Mouse (Mus musculus) gastrocnemius, postnatal 25 days (tissue): ENCODE data around the gene Pex26. TPM values are rescaled to one million over a fixed set of nuclear protein-coding genes. Genes with fewer than 3 reads are reported as not detected.

Experiments used
- DNase-seq: peaks from one replicate; pipeline ENCODE4 v3.0.0; 2022
- total RNA-seq, 2 experiments: library from RNA; stranded (reverse); gene quantifications; 1 replicate in 1 of 2; 2 replicates in 1 of 2; pipeline ENCODE4 v1.2.3; 2021

The Pex26 gene
- total RNA-seq, 2 experiments from 2014 or later: 2.8 TPM

GRCm38 (mm10) chr6:121209584-121209983 is 26.1 kb downstream of the Pex26 start:
- no peak for DNase-seq

DNA sequence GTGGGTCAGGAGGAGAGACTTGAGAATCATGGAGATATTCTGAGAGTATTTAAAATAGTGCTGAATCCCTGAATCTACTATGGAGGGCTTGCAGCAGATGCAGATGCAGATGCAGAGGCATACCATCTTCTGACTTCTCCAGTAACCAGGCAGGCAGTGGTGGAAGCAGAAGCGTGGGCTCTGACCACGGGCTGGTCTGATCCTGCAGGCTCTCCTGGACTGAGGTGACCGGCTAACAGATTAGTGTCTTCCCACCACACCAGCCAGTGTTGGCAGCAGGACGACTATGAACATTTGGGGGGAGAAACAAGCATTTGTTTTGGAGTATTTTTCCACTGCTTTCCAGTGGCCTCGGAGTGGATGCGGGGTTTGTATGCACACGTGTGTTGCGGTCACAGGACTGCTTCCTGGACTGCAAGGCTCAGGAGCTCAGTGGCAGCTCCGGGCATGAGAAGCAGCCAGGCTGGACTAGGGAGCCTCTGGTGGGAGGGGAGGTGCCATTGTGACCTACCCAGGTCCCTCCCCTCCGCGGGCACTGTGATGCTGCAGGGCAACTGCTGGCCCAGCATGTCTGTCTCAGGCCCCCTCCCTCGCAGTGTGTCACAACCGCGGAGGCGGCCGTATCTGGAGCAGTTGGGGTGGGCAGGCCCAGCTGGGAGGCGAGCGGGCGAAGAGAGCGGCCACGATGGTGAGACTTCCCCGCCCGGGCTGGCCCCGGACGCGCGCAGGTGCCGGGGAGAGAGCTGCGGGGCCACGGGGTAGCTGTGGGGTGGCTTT is 26.9 kb downstream of the Pex26 start, which contains the start of gene Tuba8:
Gene Tuba8 (plus strand): TSS at position 548 of the 777 bp plus-strand sequence.
- DNase-seq: peak; percentile 86

GRCm38 (mm10) chr6:121210926-121211289 is 27.4 kb downstream of the Pex26 start:
- DNase-seq: no peak

DNA sequence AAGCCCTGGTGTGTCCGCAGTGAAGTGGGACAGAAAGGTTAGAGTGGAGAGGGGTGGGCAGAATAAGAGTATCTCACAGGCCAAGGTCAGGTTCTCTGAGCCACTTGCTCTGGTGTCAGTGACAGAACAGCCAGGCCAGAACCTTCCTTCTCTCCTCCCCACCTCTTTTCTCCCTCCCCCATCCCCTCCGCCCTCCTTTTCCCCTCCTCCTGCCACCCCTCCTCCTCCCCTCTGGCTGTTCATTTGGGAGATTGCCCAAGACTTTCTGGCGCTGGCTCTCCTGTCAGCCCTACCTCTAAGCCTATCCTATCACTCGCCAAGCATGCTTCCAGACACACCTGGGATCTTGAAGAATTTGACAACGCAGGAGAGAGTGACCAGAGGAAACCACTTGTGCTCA is 28.3 kb downstream of the Pex26 start:
- DNase-seq: peak; percentile 76

DNA sequence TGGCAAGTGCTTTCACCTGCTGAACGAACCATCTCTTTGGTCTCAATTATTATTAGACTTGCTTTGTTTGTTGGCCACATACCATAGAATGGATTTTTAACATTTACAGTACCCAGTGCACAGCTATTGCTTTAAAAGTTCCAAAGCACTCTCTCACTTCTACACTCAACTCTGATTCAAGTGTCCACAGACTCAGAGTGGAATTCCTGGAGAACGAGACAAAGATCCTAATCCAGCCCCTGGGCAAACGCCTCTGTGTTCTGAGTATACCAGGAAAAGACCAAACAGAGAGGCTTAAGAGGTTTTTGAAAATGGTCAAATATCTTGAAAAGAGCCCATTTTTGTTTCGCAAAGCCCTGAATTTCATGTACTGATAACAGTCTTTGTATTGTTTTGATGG is 29.5 kb downstream of the Pex26 start:
- DNase-seq: no peak

DNA sequence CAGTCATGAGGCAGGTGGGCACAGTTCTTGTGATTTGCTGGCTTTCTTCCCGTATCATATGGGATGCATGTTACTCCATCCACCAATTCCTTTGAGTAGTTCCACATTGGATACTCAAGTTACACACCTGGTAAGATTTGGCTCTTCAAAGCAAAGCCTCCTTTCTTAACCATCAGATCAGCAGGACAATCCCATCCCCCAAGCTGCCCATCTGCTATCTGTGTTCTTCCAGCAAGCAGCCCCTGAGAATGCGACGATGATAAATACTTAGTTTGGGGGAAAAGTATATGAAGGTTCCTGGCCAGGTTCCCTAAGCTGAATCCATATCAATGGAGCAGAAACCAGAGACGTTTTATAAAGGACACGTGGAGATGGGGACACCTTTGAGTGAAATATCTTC is 30.8 kb downstream of the Pex26 start:
- no peak for DNase-seq

GRCm38 (mm10) chr6:121214667-121215330 is 31.3 kb downstream of the Pex26 start:
- DNase-seq: no peak

GRCm38 (mm10) chr6:121215336-121215735 is 31.9 kb downstream of the Pex26 start:
- DNase-seq: no peak

- DNase-seq: no peak
Observed at GRCm38 (mm10) chr6:121215896-121216295, 32.4 kb downstream of the Pex26 start.

DNA sequence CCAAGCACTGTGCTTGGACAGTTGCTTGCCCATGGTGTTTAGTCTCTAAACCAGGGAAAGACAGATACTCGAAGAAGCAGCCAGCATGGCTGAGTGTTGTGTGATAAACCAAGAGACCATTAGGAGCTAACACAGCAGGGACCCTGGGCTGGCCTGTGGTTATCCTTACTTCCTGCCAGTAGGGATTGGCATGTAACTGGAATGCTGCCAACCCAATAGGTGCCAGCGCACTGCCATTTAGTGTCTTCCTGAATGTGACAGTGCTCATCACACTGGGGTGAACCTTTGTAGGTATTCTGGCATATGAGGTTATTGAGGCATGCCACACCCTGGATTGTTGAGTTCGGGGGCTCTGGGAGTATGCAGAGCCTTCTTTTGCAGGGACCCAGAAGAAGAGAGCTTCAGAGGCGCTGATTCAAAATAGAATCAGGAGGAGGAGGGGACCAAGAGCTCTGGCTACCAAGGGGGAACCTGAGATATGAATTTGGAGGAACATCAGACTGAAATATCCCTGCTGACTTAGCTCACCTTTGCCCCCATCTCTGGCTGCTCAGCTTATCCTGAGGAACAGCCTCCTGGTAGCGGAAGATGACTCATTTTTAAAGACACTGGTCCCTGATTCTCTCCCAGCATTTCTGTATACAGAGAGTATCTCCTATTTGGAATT is 33.3 kb downstream of the Pex26 start:
- peak; percentile 53 for DNase-seq

DNA sequence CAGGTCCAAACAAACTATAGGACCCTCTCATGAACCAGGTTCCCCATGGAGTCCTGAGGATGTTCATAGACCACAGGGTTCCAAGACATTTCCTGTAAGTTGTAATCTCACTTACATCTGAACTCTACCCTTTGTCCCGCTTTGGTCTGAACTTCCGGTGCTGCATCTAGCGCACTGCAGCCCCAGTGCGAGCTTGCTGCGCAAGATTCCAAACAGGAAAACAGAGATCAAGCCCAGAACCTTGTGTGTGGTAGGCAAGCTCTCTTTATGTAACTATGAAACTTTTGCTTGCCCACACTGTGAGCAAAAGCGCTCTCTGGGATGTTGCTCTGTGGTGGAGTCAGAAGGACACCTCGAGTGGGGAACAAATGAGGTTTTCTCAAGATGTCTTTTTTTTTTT is 34.5 kb downstream of the Pex26 start:
- no peak for DNase-seq

DNA sequence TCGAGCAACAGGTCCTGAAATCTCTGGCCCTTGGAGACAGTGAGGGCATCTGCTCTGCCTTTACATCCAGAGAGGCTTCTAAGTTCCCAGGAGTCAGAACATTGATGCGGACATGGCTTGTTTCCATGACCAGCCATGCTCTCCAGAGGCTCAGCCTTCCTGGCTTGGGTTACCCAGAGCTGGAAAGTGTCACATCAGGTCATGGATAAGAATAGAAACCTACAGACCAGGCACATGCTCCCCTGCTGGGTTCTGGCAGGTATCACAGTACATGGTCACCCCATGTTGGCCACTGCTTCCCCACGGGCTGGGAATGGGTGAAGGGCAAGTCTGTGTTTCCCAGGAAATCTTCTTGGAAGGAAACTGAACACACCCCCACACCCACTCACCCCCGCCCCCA is 35.9 kb downstream of the Pex26 start:
- peak; percentile 67 for DNase-seq

DNA sequence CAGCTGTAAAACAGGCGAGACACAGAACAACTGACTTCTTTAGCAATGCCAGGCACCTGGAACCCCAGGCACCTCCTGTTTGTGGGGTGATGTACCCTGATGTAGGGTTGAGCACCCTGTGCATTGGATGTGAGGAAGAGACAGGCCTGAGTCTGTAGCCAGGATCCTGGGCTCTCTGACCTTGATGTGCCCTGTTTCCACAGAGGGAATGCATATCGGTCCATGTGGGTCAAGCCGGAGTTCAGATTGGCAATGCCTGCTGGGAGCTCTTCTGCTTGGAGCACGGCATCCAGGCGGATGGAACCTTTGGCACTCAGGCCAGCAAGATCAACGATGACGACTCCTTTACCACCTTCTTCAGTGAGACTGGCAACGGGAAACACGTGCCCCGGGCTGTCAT is 36.7 kb downstream of the Pex26 start:
- DNase-seq: peak; percentile 26

DNA sequence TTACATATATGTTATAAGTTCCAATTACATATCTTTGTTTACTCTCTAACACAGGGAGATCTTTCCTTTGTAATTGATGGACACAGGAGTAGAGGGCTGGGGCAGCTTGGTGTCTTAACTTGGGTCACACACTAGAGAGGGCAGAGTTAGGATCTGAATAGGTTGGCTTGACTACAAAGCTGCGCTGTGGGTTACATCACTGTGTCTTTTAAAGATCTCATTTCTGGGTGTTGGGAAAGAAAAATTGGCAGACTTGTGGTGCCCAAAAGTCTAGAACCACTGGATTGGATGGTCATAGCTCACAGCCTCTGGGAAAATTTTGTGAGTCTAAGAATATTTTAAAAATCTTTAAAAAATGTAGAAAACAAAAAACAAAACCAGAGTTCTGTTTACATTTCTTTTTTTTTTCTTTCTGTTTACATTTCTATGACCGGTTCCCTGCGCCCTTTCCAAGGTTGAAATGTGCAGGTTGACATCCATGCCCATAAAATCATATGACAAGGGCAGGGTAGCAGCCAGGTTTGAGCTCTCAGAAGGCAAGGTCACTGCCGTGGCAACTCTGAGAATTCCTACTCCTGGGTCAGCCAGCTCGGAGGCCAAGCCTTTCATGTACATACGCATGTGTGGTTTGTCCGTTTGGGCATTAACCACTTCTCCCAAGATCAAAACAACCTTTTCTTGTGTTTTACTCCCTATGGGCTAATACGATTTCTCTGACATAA is 38.6 kb downstream of the Pex26 start:
- no peak for DNase-seq

- DNase-seq: no peak
Observed at GRCm38 (mm10) chr6:121223001-121223400, 39.5 kb downstream of the Pex26 start.

DNA sequence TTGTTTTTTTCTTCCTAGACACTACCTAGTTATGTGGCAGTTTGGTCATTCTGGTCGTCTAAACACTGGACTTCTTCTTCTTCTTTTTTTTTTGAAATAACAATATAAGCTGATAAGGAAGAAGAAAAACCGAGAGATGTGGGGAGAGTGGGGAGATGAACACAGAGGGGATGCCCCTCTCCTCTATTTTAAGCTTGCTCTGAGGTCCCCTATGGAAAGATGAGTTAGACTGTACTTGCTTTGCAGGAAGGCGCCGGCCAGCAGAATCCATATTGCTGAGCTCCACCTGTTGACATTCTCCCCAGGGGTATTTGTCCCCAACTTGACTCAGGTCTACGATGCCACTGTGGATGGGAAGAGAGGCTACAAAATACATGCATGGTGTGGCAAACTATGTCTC is 40.6 kb downstream of the Pex26 start:
- DNase-seq: no peak

DNA sequence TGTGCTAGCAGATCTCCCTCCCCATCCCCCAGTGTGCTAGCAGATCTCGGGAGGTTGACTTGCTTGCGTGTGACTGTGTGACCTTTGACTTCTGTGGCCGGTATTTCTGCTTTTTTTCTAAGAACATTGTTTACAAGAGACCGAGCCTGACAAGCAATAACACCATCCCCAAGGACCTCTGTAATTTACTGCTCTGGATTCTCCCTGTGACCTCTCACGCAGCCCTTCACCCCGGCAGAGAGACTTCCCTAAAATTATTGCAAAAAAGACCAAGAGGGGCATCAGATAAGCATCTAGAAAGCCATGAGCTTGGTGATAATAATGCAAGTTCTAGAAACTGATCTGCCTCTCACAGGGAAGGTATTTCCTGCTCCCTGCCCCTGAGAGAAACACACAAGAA is 41.5 kb downstream of the Pex26 start:
- DNase-seq: no peak

DNA sequence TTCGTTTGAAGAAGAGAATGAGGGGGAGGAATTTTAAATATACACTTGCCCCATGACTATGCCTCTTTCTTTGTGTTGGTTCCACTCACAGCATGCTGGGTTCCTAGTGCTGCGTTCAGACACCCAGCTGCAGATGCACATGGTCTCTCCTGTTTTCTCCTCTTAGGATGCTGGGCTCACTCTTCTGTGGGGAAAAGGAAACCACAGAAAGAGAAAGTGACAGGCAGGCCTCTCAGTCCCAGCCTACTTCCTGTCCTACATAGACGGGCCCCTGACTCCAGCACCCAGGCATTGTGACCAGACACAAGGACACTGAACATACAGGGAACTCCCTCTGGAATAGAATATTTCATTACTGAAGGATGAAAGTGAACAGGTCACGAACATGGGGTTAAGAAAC is 42.6 kb downstream of the Pex26 start:
- DNase-seq: no peak

- no peak for DNase-seq
Observed at GRCm38 (mm10) chr6:121226744-121227143, 43.3 kb downstream of the Pex26 start.

DNA sequence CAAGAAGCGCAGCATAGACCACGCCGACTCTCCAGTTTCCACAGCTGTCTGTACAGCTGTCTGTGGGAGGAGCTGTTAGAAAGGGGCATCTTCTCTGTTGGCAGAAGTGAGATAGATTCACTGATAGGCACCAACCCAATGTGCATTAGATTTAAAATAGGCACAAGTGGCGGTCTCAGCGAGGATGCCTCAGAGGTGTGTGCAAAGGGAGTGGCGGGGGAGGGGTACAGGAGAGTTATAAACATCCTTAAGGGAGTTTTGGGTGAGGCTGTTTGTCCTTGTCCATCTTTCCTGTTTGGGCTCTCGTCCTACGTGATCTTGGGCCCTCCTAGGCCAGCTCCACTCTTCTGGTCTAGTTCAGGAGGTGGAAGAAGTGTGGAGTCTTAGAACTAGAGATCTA is 45.0 kb downstream of the Pex26 start:
- no peak for DNase-seq

GRCm38 (mm10) chr6:121232652-121233051 is 49.2 kb downstream of the Pex26 start:
- DNase-seq: no peak

DNA sequence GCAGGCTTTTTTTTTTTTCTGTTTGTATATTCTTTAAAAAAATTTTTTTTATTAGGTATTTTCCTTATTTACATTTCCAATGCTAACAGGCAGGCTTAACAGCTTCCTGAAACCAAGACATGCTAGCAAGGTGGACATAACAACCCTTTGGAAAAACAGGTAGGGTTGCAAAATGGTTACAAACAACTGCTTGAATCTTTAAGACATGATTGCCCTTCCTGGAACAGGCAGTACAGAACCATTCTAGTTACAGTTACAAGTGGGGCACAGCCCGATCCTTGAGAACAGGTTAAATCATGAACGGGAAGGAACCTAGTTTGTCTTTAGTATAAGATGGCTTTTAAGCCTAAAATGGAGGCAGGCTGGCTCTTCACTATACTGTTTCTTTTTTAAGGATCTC is 52.9 kb downstream of the Pex26 start:
- no peak for DNase-seq

DNA sequence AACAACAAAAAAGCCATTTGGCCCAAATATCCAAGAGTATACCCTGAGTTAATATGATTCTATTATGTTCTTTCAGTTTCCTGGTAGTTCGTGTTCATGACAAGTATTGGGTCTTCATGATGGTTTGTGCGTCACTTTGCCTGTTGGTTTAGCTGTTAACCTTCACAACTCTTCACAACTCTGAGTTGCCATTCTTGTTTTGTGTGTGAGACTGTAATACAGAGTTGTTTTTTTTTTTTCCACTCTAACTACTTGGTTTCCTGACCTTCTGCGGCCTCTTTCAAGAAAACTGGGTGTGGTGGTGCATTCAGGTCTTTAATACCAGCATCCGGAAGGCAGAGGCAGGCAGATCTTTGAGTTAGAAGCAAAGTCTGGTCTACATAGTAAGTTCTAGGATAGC is 54.7 kb downstream of the Pex26 start:
- no peak for DNase-seq
